Mouse (Mus musculus): ENCODE measurements around the gene Krtap2-4.
"Not testable (repeated sequence)": the region's sequence is repeated elsewhere in the genome, so short reads cannot be mapped to it uniquely, and the experiment has no call there.

Gene Krtap2-4

GRCm38 (mm10) chr11:99614796-99615363 lies at the start of gene Krtap2-4:
Krtap2-4 (minus strand) TSS chr11:99614846.
- no peak for DNase-seq (ENCODE audit: low spot score)

- DNase-seq (ENCODE audit: low spot score): no peak
Observed at GRCm38 (mm10) chr11:99662802-99663201, 48.2 kb upstream of the Krtap2-4 start.

GRCm38 (mm10) chr11:99659256-99659655 lies 44.6 kb upstream of the Krtap2-4 start:
- DNase-seq (ENCODE audit: low spot score): no peak

- not testable (repeated sequence) for DNase-seq (ENCODE audit: low spot score)
Observed at GRCm38 (mm10) chr11:99658467-99659010, 43.9 kb upstream of the Krtap2-4 start, which contains the start of gene Gm11563. Gm11563 (minus strand) TSS chr11:99658960.

GRCm38 (mm10) chr11:99657051-99657450 lies 42.4 kb upstream of the Krtap2-4 start:
- no peak for DNase-seq (ENCODE audit: low spot score)

- no peak for DNase-seq (ENCODE audit: low spot score)
Observed at GRCm38 (mm10) chr11:99650136-99650535, 35.5 kb upstream of the Krtap2-4 start, which contains the start of gene Gm11555. Gm11555 (minus strand) TSS chr11:99650236.

GRCm38 (mm10) chr11:99646444-99646843 lies 31.8 kb upstream of the Krtap2-4 start:
- DNase-seq (ENCODE audit: low spot score): no peak

- DNase-seq (ENCODE audit: low spot score): no peak
Observed at GRCm38 (mm10) chr11:99644351-99644750, 29.7 kb upstream of the Krtap2-4 start.

GRCm38 (mm10) chr11:99643635-99644139 lies 29.0 kb upstream of the Krtap2-4 start, which contains the start of gene Krtap4-7:
Krtap4-7 (minus strand) TSS chr11:99644089.
- not testable (repeated sequence) for DNase-seq (ENCODE audit: low spot score)

GRCm38 (mm10) chr11:99640926-99641325 lies 26.3 kb upstream of the Krtap2-4 start:
- no peak for DNase-seq (ENCODE audit: low spot score)

- no peak for DNase-seq (ENCODE audit: low spot score)
Observed at GRCm38 (mm10) chr11:99637086-99637485, 22.4 kb upstream of the Krtap2-4 start.

- DNase-seq (ENCODE audit: low spot score): no peak
Observed at GRCm38 (mm10) chr11:99634653-99635134, 20.0 kb upstream of the Krtap2-4 start, which contains the start of gene Krtap4-2. Krtap4-2 (minus strand) TSS chr11:99635084.

- DNase-seq (ENCODE audit: low spot score): no peak
Observed at GRCm38 (mm10) chr11:99633293-99633692, 18.6 kb upstream of the Krtap2-4 start.

- DNase-seq (ENCODE audit: low spot score): no peak
Observed at GRCm38 (mm10) chr11:99630890-99631289, 16.2 kb upstream of the Krtap2-4 start.

- no peak for DNase-seq (ENCODE audit: low spot score)
Observed at GRCm38 (mm10) chr11:99628138-99628537, 13.5 kb upstream of the Krtap2-4 start, which contains the start of gene Krtap4-1. Krtap4-1 (minus strand) TSS chr11:99628238.

- no peak for DNase-seq (ENCODE audit: low spot score)
Observed at GRCm38 (mm10) chr11:99620335-99620734, 5.7 kb upstream of the Krtap2-4 start, which contains the start of gene Gm11562. Gm11562 (minus strand) TSS chr11:99620435.

GRCm38 (mm10) chr11:99610089-99610488 lies 4.6 kb downstream of the Krtap2-4 start, which contains the start of gene Gm11937:
Gm11937 (minus strand) TSS chr11:99610189.
- DNase-seq (ENCODE audit: low spot score): not testable (repeated sequence)

GRCm38 (mm10) chr11:99609126-99609525 lies 5.5 kb downstream of the Krtap2-4 start:
- no peak for DNase-seq (ENCODE audit: low spot score)

GRCm38 (mm10) chr11:99603208-99603607 lies 11.4 kb downstream of the Krtap2-4 start, which contains the start of gene Gm11938:
Gm11938 (minus strand) TSS chr11:99603308.
- not testable (repeated sequence) for DNase-seq (ENCODE audit: low spot score)

- not testable (repeated sequence) for DNase-seq (ENCODE audit: low spot score)
Observed at GRCm38 (mm10) chr11:99597742-99598141, 16.9 kb downstream of the Krtap2-4 start, which contains the start of gene Krtap9-3. Krtap9-3 (minus strand) TSS chr11:99598105.

GRCm38 (mm10) chr11:99590981-99591380 lies 23.7 kb downstream of the Krtap2-4 start, which contains the start of gene Krtap1-3:
Krtap1-3 (minus strand) TSS chr11:99591339.
- no peak for DNase-seq (ENCODE audit: low spot score)

- DNase-seq (ENCODE audit: low spot score): no peak
Observed at GRCm38 (mm10) chr11:99585096-99585495, 29.6 kb downstream of the Krtap2-4 start.
